Mouse (Mus musculus) R1 (cell line): Measurements from ENCODE around the gene Etfb.

Experiments used
- DNase-seq: peaks from one replicate; pipeline ENCODE4 v3.0.0-alpha.2; 2018; ENCODE audit warnings: low read depth, low spot score

The Etfb gene

DNA sequence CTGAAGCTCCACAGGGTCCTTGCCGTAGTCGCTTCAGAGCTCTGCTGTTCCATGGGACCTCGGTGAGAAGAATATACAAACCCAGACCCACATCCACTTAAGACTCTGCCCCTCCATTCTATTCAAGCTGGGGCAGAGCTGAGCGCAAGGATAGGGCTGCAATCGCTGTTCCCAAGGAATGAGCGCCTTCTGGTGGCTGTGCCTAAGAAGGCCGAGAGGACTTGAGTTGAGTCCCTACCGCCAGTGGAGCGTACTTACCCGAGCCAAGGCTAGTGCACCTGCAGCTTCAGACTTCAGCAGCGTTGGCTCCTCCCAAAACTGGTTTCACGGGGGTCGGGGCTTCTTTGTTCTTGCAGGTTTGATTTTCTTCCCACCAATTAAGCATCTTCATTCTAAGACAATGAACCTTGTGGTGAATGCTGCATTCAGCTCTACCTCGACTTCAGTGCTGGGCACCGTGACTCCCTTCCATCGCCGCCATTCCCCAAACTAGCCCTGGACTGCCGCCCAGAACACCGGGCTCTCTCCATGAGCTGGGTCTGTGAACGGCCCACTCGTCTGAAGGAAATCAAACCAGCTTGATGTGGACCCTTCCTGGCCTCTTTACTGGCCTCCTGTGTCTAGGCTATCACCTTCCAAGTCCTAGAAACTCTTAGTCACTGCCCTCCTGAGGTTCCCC is 51.6 kb downstream of the Etfb start:
- peak; percentile 89 for DNase-seq
